Mouse (Mus musculus) heart, embryonic 13.5 days (tissue): ENCODE results near the gene Ryk. TPM values are rescaled to one million over a fixed set of nuclear protein-coding genes. Genes with fewer than 3 reads are reported as not detected.

ENCODE experiments used
- polyA plus RNA-seq: library from polyadenylated mRNA; unstranded; fragments of >200 nt; fragmentation: Nextera tagmentation; extraction: Ambion mirVana; gene quantifications from 2 replicates; pipeline ENCODE4 v1.2.1, GENCODE M21; 2015

Gene Ryk
- polyA plus RNA-seq, 1 experiment from 2014 or later, result 9.6 TPM

Other genes with a start within 250 kb of the Ryk start
- gene Anapc13, start 208.6 kb upstream of the Ryk start, polyA plus RNA-seq, result 224 and 259 TPM in 2 replicates
- gene Cep63, start 208.4 kb upstream of the Ryk start, polyA plus RNA-seq, result 43.6 and 50.1 TPM in 2 replicates
- gene Amotl2, start 118.2 kb upstream of the Ryk start, polyA plus RNA-seq, result 35.9 and 36.6 TPM in 2 replicates
- gene Slco2a1, start 153.8 kb downstream of the Ryk start, polyA plus RNA-seq, result 5.7 and 7.2 TPM in 2 replicates